ENCODE assay signal across 8 mouse cellular contexts in genomic region chr2:35622261-35623103, GRCm38 (mm10).
DNase-seq lines count a peak whose midpoint lies in the region; ATAC-seq lines count a peak whose summit lies in the region.

No protein-coding gene starts in this region.

- no peak for DNase-seq in heart, postnatal 14 days
- peak; percentile 73 to 76 for DNase-seq in cerebellum, postnatal 25 days
- no peak for DNase-seq in hindbrain, embryonic 14.5 days (ENCODE audit: low spot score)
- DNase-seq in thymus, postnatal 4 days = no peak
- DNase-seq in right cerebral cortex, postnatal 25 days = no peak
- DNase-seq in right cerebral cortex, adult 18-20 months = no peak

- peak overlapping the region; percentile 76 for H3K27ac ChIP-seq in heart, embryonic 16.5 days (ENCODE audit: low read length)
- H3K27ac ChIP-seq in hindbrain, embryonic 14.5 days = peak overlapping the region; percentile 22; the same call in 1 of the 2 replicates
- H3K27ac ChIP-seq in midbrain, embryonic 15.5 days = no peak overlapping the region

- intact Hi-C loops in heart, postnatal 14 days (cut with DNase I) = loop anchor here (2.0 kb wide), 1 partner anchor 40 kb away; no protein-coding TSS in a partner anchor

- H3K9me3 ChIP-seq in heart, embryonic 16.5 days (replicated peaks; ENCODE audit: control insufficient read depth, low read length) = no peaks in the 10 kb centered on the region
- no peaks in the 10 kb centered on the region for H3K9me3 ChIP-seq in hindbrain, embryonic 14.5 days (ENCODE audit: control insufficient read depth, low read length)
- no peaks in the 10 kb centered on the region for H3K9me3 ChIP-seq in midbrain, embryonic 15.5 days

- 8% methylated on average over 20 of the region's 20 CpGs for WGBS in heart, embryonic 16.5 days
- WGBS in hindbrain, embryonic 14.5 days = 5% methylated on average over 20 of the region's 20 CpGs
- whole genome bisulfite sequencing in midbrain, embryonic 15.5 days = 7% methylated on average over 20 of the region's 20 CpGs

- peak overlapping the region; percentile 90 for H3K9ac ChIP-seq in heart, embryonic 16.5 days (ENCODE audit: low read length)
- H3K9ac ChIP-seq in hindbrain, embryonic 14.5 days = peak overlapping the region; percentile 73
- H3K9ac ChIP-seq in midbrain, embryonic 15.5 days = peak overlapping the region; percentile 53

- no peaks in the 10 kb centered on the region for H3K36me3 ChIP-seq in heart, embryonic 16.5 days (ENCODE audit: control insufficient read depth, insufficient read depth)
- no peaks in the 10 kb centered on the region for H3K36me3 ChIP-seq in hindbrain, embryonic 14.5 days (replicated peaks; ENCODE audit: control insufficient read depth, insufficient read depth)
- H3K36me3 ChIP-seq in midbrain, embryonic 15.5 days (replicated peaks) = no peaks in the 10 kb centered on the region

- peaks cover 75% of the 10 kb centered on the region for H3K4me1 ChIP-seq in heart, embryonic 16.5 days (ENCODE audit: control insufficient read depth, insufficient read depth, low read length)
- H3K4me1 ChIP-seq in hindbrain, embryonic 14.5 days (replicated peaks; ENCODE audit: control insufficient read depth, insufficient read depth, low read length) = peaks cover 32% of the 10 kb centered on the region
- H3K4me1 ChIP-seq in midbrain, embryonic 15.5 days = peaks cover 38% of the 10 kb centered on the region

- no peaks in the 10 kb centered on the region for H3K27me3 ChIP-seq in heart, embryonic 16.5 days (ENCODE audit: control insufficient read depth, insufficient read depth, low read length)
- no peaks in the 10 kb centered on the region for H3K27me3 ChIP-seq in hindbrain, embryonic 14.5 days (ENCODE audit: control insufficient read depth, insufficient read depth, low read length)
- no peaks in the 10 kb centered on the region for H3K27me3 ChIP-seq in midbrain, embryonic 15.5 days (replicated peaks)

- H3K4me2 ChIP-seq in heart, embryonic 16.5 days (ENCODE audit: low read depth, low read length) = peak overlapping the region; percentile 90
- H3K4me2 ChIP-seq in hindbrain, embryonic 14.5 days (replicated peaks) = peak overlapping the region; percentile 91
- H3K4me2 ChIP-seq in midbrain, embryonic 15.5 days = peak overlapping the region; percentile 94

- ATAC-seq in heart, embryonic 16.5 days (replicated peaks; ENCODE audit: extremely low read depth, insufficient read depth, low FRiP score) = no peak
- peak; percentile 49 for ATAC-seq in hindbrain, embryonic 14.5 days (ENCODE audit: low FRiP score)
- peak; percentile 26; the same call in 1 of the 2 replicates for ATAC-seq in midbrain, embryonic 15.5 days (replicated peaks)

- H3K4me3 ChIP-seq in heart, embryonic 16.5 days (ENCODE audit: low read length) = peak overlapping the region; percentile 79
- H3K4me3 ChIP-seq in hindbrain, embryonic 14.5 days (replicated peaks; ENCODE audit: low read length) = peak overlapping the region; percentile 49
- H3K4me3 ChIP-seq in midbrain, embryonic 15.5 days = peak overlapping the region; percentile 48

Comparison
In these comparisons a context has a peak if more than half of its experiments do, and no peak if none do; other contexts are left out.
1. DNase-seq: peak in cerebellum, postnatal 25 days (2 of 2); none in heart, postnatal 14 days (0 of 2), hindbrain, embryonic 14.5 days (single experiment), thymus, postnatal 4 days (single experiment), right cerebral cortex, postnatal 25 days (single experiment) and right cerebral cortex, adult 18-20 months (single experiment).
2. Peak in every context shown above with its lines, with median percentiles within 50 percentile points of each other: H3K4me2 ChIP-seq, H3K4me3 ChIP-seq and H3K9ac ChIP-seq.